Mouse (Mus musculus) cerebellum, adult 2 months (tissue): ENCODE results near the gene Kalrn. TPM values are rescaled to one million over a fixed set of nuclear protein-coding genes. Genes with fewer than 3 reads are reported as not detected.
A peak's percentile ranks its signal among the peaks of the same experiment; 100 is the strongest.

ENCODE experiments used
- DNase-seq, 2 experiments: peaks; one replicate each; pipeline ENCODE4 v3.0.0; 2021
- H3K27ac ChIP-seq: fragments of 200-500 bp; 2 replicates; pipeline ENCODE4 v1.5.1; 2012; ENCODE audit warnings: low read length, control low read depth, inconsistent platforms; ENCODE audit not compliant: insufficient read depth
- H3K27me3 ChIP-seq: fragments of 200-500 bp; 2 replicates; pipeline ENCODE4 v1.6.1; 2012; ENCODE audit warnings: inconsistent platforms, mild to moderate bottlenecking, low read length, moderate library complexity; ENCODE audit not compliant: control insufficient read depth, insufficient read depth
- H3K4me1 ChIP-seq: fragments of 200-500 bp; 2 replicates; pipeline ENCODE4 v1.6.1; 2011; ENCODE audit warnings: low read length; ENCODE audit not compliant: control insufficient read depth, insufficient read depth
- H3K4me3 ChIP-seq: fragments of 200-500 bp; replicated peaks from 2 replicates; pipeline ENCODE3; 2011; ENCODE audit warnings: mild to moderate bottlenecking, low read depth, low read length, control low read depth; ENCODE audit not compliant: insufficient read depth
- CTCF ChIP-seq: fragments of 200-500 bp; IDR thresholded peaks from 2 replicates; pipeline ENCODE4 v1.5.1; 2011; ENCODE audit warnings: low read depth, mild to moderate bottlenecking, control low read depth, low read length, moderate library complexity, borderline replicate concordance; ENCODE audit not compliant: insufficient read depth
- POLR2A ChIP-seq: fragments of 200-500 bp; IDR thresholded peaks from 2 replicates; pipeline ENCODE4 v1.6.1; 2011; ENCODE audit warnings: low read length, control low read depth, borderline replicate concordance; ENCODE audit not compliant: insufficient read depth
- WGBS: fragments of 180-500 bp; shearing (Covaris S2); methylation state at CpG from one replicate; pipeline ENCODE4 v1.1.7; 2018; 5-methylcytosine and 5-hydroxymethylcytosine counted together
- polyA plus RNA-seq: library from polyadenylated mRNA; depleted of rRNA; stranded (reverse); fragments of >200 nt; gene quantifications from 2 replicates; pipeline ENCODE4 v1.2.3, GENCODE M21; 2012

Kalrn gene
- polyA plus RNA-seq, 1 experiment: 17.9 TPM

DNA sequence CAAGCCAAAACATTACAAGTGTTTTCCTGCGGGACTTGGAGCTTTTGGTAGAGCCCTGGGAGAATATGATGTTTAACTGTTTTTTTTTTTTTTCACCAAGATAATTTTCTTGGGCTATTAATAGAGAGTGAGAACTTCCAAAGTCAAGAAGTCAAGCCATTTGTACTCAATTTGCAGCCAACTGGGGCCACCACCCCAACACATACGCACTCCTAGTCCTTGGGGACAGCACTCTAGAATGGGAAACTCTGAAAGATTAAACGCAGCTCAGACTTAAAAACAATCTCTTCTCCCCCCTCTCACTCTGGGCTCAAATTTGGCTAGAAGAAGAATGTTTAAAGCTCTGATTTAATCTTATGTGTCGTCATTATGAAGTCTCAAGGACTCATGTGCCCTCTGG is 214.1 kb downstream of the Kalrn start:
- WGBS: 92% methylated on average over 4 of the region's 4 CpGs
- Histone ChIP-seq H3K4me3 (no peak overlapping the region), H3K27ac (no peak overlapping the region), H3K27me3 (peaks cover 1% of the 10 kb centered on the region; the same call in 1 of the 2 replicates), H3K4me1 (no peaks in the 10 kb centered on the region)
- no peak for TF ChIP-seq POLR2A
- TF ChIP-seq CTCF: no peak
- DNase-seq: no peak

DNA sequence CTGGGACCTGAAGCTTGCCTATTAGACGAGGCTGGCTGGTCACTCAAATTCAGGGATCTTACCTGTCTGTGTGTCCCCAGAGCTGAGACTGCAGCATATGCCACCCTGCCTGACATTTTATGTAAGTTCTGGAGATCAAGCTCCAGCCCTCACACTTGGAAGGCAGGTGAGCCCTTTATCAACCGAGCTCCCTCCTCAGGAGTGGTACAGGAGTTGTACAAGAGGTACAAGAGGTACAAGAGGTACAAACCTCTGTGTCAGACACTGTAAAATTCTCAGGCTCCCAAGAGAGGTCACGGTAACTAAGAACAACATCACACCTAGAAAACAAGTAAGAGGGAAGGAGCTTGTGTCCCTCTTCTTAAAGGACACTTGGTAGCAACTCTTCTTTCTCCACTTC is 217.8 kb downstream of the Kalrn start:
- H3K27ac ChIP-seq: no peak overlapping the region
- H3K4me3 ChIP-seq: no peak overlapping the region
- H3K4me1 ChIP-seq: no peaks in the 10 kb centered on the region
- H3K27me3 ChIP-seq: no peaks in the 10 kb centered on the region
- TF ChIP-seq POLR2A: no peak
- no peak for TF ChIP-seq CTCF
- WGBS: 95% methylated on average over 3 of the region's 3 CpGs
- DNase-seq: no peak

- no peaks in the 10 kb centered on the region for H3K4me1 ChIP-seq
- TF ChIP-seq POLR2A (no peak), CTCF (no peak)
- H3K4me3 ChIP-seq: no peak overlapping the region
- H3K27me3 ChIP-seq: no peaks in the 10 kb centered on the region
- WGBS: 89% methylated on average over 3 of the region's 3 CpGs
- DNase-seq: no peak
- H3K27ac ChIP-seq: no peak overlapping the region
Measured at GRCm38 (mm10) chr16:34354042-34354441, 219.3 kb downstream of the Kalrn start.

DNA sequence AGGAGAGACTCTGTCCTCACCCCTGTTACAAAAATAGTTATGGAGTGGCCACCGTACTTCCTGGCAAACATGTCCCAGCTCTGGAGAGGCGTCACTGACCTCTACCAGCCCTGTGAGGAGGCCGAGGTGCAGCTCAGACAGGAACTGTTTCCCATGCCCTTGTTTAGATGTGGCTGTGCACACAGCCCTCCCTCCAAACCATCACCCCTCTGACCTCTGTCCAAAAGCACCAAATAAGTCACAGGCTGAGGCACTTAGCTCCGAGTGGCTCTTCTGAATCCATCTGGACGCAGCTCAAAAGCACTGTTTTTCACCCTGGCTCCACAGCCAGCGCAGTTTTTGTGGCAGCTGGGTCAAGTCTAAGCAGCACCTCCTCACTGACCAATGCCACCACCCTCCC is 220.6 kb downstream of the Kalrn start:
- WGBS: 78% methylated on average over 6 of the region's 6 CpGs
- Histone ChIP-seq H3K27ac (no peak overlapping the region), H3K27me3 (no peaks in the 10 kb centered on the region), H3K4me3 (no peak overlapping the region), H3K4me1 (no peaks in the 10 kb centered on the region)
- no peak for DNase-seq
- no peak for TF ChIP-seq CTCF
- no peak for TF ChIP-seq POLR2A

GRCm38 (mm10) chr16:34351575-34352150 is 221.7 kb downstream of the Kalrn start:
- TF ChIP-seq CTCF: no peak
- TF ChIP-seq POLR2A: no peak
- no peaks in the 10 kb centered on the region for H3K27me3 ChIP-seq
- WGBS: 97% methylated on average over 7 of the region's 7 CpGs
- no peak for DNase-seq
- no peak overlapping the region for H3K4me3 ChIP-seq
- no peak overlapping the region for H3K27ac ChIP-seq
- H3K4me1 ChIP-seq: no peaks in the 10 kb centered on the region

DNA sequence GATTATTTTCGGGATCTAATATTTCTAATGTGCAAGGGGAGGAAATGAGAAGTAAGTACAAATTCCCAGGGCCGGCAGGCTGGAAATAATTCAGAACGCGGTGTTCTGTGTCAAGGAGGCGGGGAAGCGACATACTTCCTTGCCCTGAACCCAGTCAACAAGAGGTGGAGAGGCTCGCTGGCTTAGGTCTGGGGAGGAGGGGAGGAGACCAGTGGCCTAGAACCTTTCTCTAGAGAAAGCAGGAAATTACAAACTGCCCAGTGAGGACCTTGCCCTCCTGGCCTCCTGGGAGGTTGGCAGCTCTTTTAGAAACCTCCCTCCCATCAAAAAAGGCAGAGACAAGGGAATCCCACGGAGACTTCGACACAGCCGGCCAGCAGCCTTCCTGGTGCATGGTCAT is 225.8 kb downstream of the Kalrn start:
- no peaks in the 10 kb centered on the region for H3K4me1 ChIP-seq
- TF ChIP-seq CTCF (no peak), POLR2A (no peak)
- no peaks in the 10 kb centered on the region for H3K27me3 ChIP-seq
- no peak overlapping the region for H3K4me3 ChIP-seq
- WGBS: 69% methylated on average over 10 of the region's 10 CpGs
- H3K27ac ChIP-seq: no peak overlapping the region
- DNase-seq: no peak

DNA sequence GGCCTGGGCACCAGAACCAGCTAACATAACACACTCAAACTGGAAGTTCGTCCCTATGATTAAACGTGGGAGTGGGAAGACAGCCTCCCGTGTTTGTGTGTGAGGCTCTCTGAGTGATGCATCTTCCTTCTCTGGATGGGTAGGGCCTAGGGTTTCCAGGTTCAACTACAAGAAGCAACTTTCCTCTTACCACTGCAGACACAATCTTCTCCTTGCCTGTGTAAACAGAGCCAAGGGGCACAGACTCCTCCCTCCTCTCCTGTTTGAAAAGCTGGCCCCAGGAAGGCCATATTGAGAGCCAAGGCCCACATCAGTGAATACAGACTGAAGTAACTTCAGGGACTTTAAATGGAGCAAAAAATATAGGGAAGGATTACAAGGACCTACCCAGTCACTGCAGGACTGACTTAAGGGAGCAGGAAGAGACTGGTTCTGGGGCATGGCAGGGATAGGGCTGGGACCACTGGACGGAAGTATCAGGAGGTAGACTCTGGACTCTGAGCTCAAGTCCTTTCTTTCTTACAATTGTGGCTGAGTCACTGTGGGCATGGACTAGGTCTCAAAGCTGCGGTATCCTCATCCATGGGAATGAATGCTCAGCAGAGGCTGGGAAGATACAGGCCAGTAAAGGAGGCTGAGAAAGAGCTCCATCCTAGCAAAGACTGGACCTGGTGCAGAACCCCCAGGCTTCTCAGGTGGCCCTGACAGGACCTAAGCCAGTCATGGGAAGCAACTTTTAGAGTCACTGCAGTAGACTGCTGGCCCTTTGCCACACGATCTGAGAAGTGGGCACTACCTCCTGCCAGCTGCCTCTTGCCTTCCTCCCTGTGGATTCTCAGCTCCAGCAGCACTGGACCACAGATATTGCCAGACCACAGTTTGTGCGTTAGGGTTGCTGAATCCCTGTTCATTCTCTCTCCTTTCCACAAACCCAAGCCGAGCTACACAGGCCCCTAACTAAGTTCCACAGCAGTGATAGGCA is 228.1 kb downstream of the Kalrn start:
- Histone ChIP-seq H3K4me3 (no peak overlapping the region), H3K27me3 (no peaks in the 10 kb centered on the region), H3K27ac (no peak overlapping the region), H3K4me1 (no peaks in the 10 kb centered on the region)
- no peak for DNase-seq
- 78% methylated on average over 8 of the region's 8 CpGs for WGBS
- TF ChIP-seq CTCF (no peak), POLR2A (no peak)

GRCm38 (mm10) chr16:34343968-34344367 is 229.4 kb downstream of the Kalrn start:
- TF ChIP-seq POLR2A (no peak), CTCF (peak; percentile 52; the same call in 1 of the 2 replicates)
- 42% methylated on average over 1 of the region's 1 CpGs for WGBS
- H3K4me3 ChIP-seq: no peak overlapping the region
- no peaks in the 10 kb centered on the region for H3K27me3 ChIP-seq
- H3K27ac ChIP-seq: no peak overlapping the region
- no peaks in the 10 kb centered on the region for H3K4me1 ChIP-seq
- DNase-seq: peak in 1 of 2 experiments; percentile 28
